Mouse (Mus musculus): Measurements from ENCODE around the gene Sorcs2.
A peak's percentile ranks its signal among the peaks of the same experiment; 100 is the strongest.

The Sorcs2 gene

GRCm38 (mm10) chr5:36397837-36398282, at the start of gene Sorcs2:
Gene Sorcs2 (minus strand): TSS chr5:36398139.
- DNase-seq (ENCODE audit: extremely low spot score): peak; percentile 89

- DNase-seq (ENCODE audit: extremely low spot score): no peak
Observed at GRCm38 (mm10) chr5:36446166-36446890, 48.4 kb upstream of the Sorcs2 start.

- no peak for DNase-seq (ENCODE audit: extremely low spot score)
Observed at GRCm38 (mm10) chr5:36445028-36445427, 47.1 kb upstream of the Sorcs2 start.

GRCm38 (mm10) chr5:36444611-36445010, 46.7 kb upstream of the Sorcs2 start:
- DNase-seq (ENCODE audit: extremely low spot score): no peak

- DNase-seq (ENCODE audit: extremely low spot score): no peak
Observed at GRCm38 (mm10) chr5:36440741-36441140, 42.8 kb upstream of the Sorcs2 start.

- DNase-seq (ENCODE audit: extremely low spot score): no peak
Observed at GRCm38 (mm10) chr5:36436858-36437257, 38.9 kb upstream of the Sorcs2 start.

GRCm38 (mm10) chr5:36434398-36434967, 36.5 kb upstream of the Sorcs2 start:
- no peak for DNase-seq (ENCODE audit: extremely low spot score)

GRCm38 (mm10) chr5:36431711-36432110, 33.8 kb upstream of the Sorcs2 start:
- no peak for DNase-seq (ENCODE audit: extremely low spot score)

GRCm38 (mm10) chr5:36429551-36429950, 31.6 kb upstream of the Sorcs2 start:
- DNase-seq (ENCODE audit: extremely low spot score): no peak

- no peak for DNase-seq (ENCODE audit: extremely low spot score)
Observed at GRCm38 (mm10) chr5:36427831-36428230, 29.9 kb upstream of the Sorcs2 start.

- no peak for DNase-seq (ENCODE audit: extremely low spot score)
Observed at GRCm38 (mm10) chr5:36426404-36426803, 28.5 kb upstream of the Sorcs2 start.

GRCm38 (mm10) chr5:36424676-36425075, 26.7 kb upstream of the Sorcs2 start:
- no peak for DNase-seq (ENCODE audit: extremely low spot score)

- no peak for DNase-seq (ENCODE audit: extremely low spot score)
Observed at GRCm38 (mm10) chr5:36422689-36423088, 24.8 kb upstream of the Sorcs2 start.

- DNase-seq (ENCODE audit: extremely low spot score): no peak
Observed at GRCm38 (mm10) chr5:36419861-36420260, 21.9 kb upstream of the Sorcs2 start.

GRCm38 (mm10) chr5:36414712-36415331, 16.9 kb upstream of the Sorcs2 start:
- no peak for DNase-seq (ENCODE audit: extremely low spot score)

- peak; percentile 81 for DNase-seq (ENCODE audit: extremely low spot score)
Observed at GRCm38 (mm10) chr5:36398463-36399364, 775 bp upstream of the Sorcs2 start.

- DNase-seq (ENCODE audit: extremely low spot score): peak; percentile 62
Observed at GRCm38 (mm10) chr5:36397384-36397759, 567 bp downstream of the Sorcs2 start.

- no peak for DNase-seq (ENCODE audit: extremely low spot score)
Observed at GRCm38 (mm10) chr5:36396491-36397383, 1.2 kb downstream of the Sorcs2 start.

GRCm38 (mm10) chr5:36396011-36396410, 1.9 kb downstream of the Sorcs2 start:
- peak; percentile 83 for DNase-seq (ENCODE audit: extremely low spot score)

GRCm38 (mm10) chr5:36394840-36395515, 3.0 kb downstream of the Sorcs2 start:
- peak; percentile 39 for DNase-seq (ENCODE audit: extremely low spot score)

Measured in embryo, embryonic 9.5 days (tissue).